Mouse (Mus musculus): ENCODE results near the gene Gprin1. TPM values are rescaled to one million over a fixed set of nuclear protein-coding genes. Genes with fewer than 3 reads are reported as not detected.

The Gprin1 gene
- total and polyA plus RNA-seq, 2 experiments from 2014 or later, result 23.0 to 170 TPM

- ATAC-seq (ENCODE audit: low FRiP score) (peak; percentile 84), DNase-seq (ENCODE audit: low spot score) (peak; percentile 97)
- TF ChIP-seq CTCF (IDR thresholded peaks at IDR 0.05), result peak; percentile 94
- Histone ChIP-seq H3K4me3 (ENCODE audit: low read depth, low read length) (peak overlapping the region; percentile 34), H3K36me3 (ENCODE audit: insufficient read depth, low read length) (peaks cover 4% of the 10 kb centered on the region; the same call in 1 of the 2 replicates), H3K27ac (ENCODE audit: low read depth, low read length) (peak overlapping the region; percentile 92), H3K4me2 (ENCODE audit: low read depth, low read length, poor library complexity, severe bottlenecking) (peak overlapping the region; percentile 62), H3K9me3 (ENCODE audit: low read length) (no peaks in the 10 kb centered on the region), H3K27me3 (ENCODE audit: insufficient read depth, low read length) (no peaks in the 10 kb centered on the region), H3K4me1 (ENCODE audit: insufficient read depth, low read length) (peaks cover 27% of the 10 kb centered on the region; the same call in 1 of the 2 replicates), H3K9ac (replicated peaks; ENCODE audit: low read length, poor library complexity, severe bottlenecking) (peak overlapping the region; percentile 48)
- WGBS, result under 1% methylated on average over 43 of the region's 43 CpGs
These were observed 8.5 kb upstream of the Gprin1 start for GRCm38 (mm10) chr13:54758045-54758755.

GRCm38 (mm10) chr13:54757093-54757830 is 7.6 kb upstream of the Gprin1 start:
- peak overlapping the region; percentile 48 for H3K9ac ChIP-seq (replicated peaks; ENCODE audit: low read length, poor library complexity, severe bottlenecking)
- H3K27ac ChIP-seq (ENCODE audit: low read depth, low read length), result peak overlapping the region; percentile 92
- ATAC-seq (ENCODE audit: low FRiP score) (peak; percentile 6; the same call in 1 of the 2 replicates), DNase-seq (ENCODE audit: low spot score) (peak; percentile 87)
- no peaks in the 10 kb centered on the region for H3K9me3 ChIP-seq (ENCODE audit: low read length)
- no peak for TF ChIP-seq CTCF (IDR thresholded peaks at IDR 0.05)
- 19% methylated on average over 10 of the region's 10 CpGs for WGBS
- peak overlapping the region; percentile 34 for H3K4me3 ChIP-seq (ENCODE audit: low read depth, low read length)
- H3K27me3 ChIP-seq (ENCODE audit: insufficient read depth, low read length), result no peaks in the 10 kb centered on the region
- H3K4me2 ChIP-seq (ENCODE audit: low read depth, low read length, poor library complexity, severe bottlenecking), result peak overlapping the region; percentile 62
- H3K36me3 ChIP-seq (ENCODE audit: insufficient read depth, low read length), result peaks cover 1% of the 10 kb centered on the region; the same call in 1 of the 2 replicates
- peaks cover 27% of the 10 kb centered on the region for H3K4me1 ChIP-seq (ENCODE audit: insufficient read depth, low read length)

GRCm38 (mm10) chr13:54756156-54756712 is 6.6 kb upstream of the Gprin1 start:
- Histone ChIP-seq H3K4me2 (ENCODE audit: low read depth, low read length, poor library complexity, severe bottlenecking) (no peak overlapping the region), H3K9ac (replicated peaks; ENCODE audit: low read length, poor library complexity, severe bottlenecking) (no peak overlapping the region), H3K36me3 (ENCODE audit: insufficient read depth, low read length) (no peaks in the 10 kb centered on the region), H3K4me1 (ENCODE audit: insufficient read depth, low read length) (peaks cover 27% of the 10 kb centered on the region), H3K9me3 (ENCODE audit: low read length) (no peaks in the 10 kb centered on the region), H3K4me3 (ENCODE audit: low read depth, low read length) (no peak overlapping the region), H3K27ac (ENCODE audit: low read depth, low read length) (no peak overlapping the region), H3K27me3 (ENCODE audit: insufficient read depth, low read length) (no peaks in the 10 kb centered on the region)
- ATAC-seq (ENCODE audit: low FRiP score) (no peak), DNase-seq (ENCODE audit: low spot score) (no peak)
- TF ChIP-seq CTCF (IDR thresholded peaks at IDR 0.05), result no peak
- WGBS, result 87% methylated on average over 8 of the region's 8 CpGs

- Histone ChIP-seq H3K4me2 (ENCODE audit: low read depth, low read length, poor library complexity, severe bottlenecking) (peak overlapping the region; percentile 22; the same call in 1 of the 2 replicates), H3K9ac (replicated peaks; ENCODE audit: low read length, poor library complexity, severe bottlenecking) (no peak overlapping the region), H3K27me3 (ENCODE audit: insufficient read depth, low read length) (no peaks in the 10 kb centered on the region), H3K9me3 (ENCODE audit: low read length) (no peaks in the 10 kb centered on the region), H3K4me3 (ENCODE audit: low read depth, low read length) (no peak overlapping the region), H3K36me3 (ENCODE audit: insufficient read depth, low read length) (no peaks in the 10 kb centered on the region), H3K27ac (ENCODE audit: low read depth, low read length) (peak overlapping the region; percentile 68), H3K4me1 (ENCODE audit: insufficient read depth, low read length) (peaks cover 27% of the 10 kb centered on the region)
- ATAC-seq (ENCODE audit: low FRiP score), result no peak
- no peak for TF ChIP-seq CTCF (IDR thresholded peaks at IDR 0.05)
- DNase-seq (ENCODE audit: low spot score), result peak; percentile 68
- WGBS, result 7% methylated on average over 9 of the region's 9 CpGs
These were observed 5.6 kb upstream of the Gprin1 start for GRCm38 (mm10) chr13:54755201-54755830.

GRCm38 (mm10) chr13:54754169-54755080 is 4.8 kb upstream of the Gprin1 start:
- Histone ChIP-seq H3K4me2 (ENCODE audit: low read depth, low read length, poor library complexity, severe bottlenecking) (no peak overlapping the region), H3K27ac (ENCODE audit: low read depth, low read length) (no peak overlapping the region), H3K27me3 (ENCODE audit: insufficient read depth, low read length) (no peaks in the 10 kb centered on the region), H3K36me3 (ENCODE audit: insufficient read depth, low read length) (no peaks in the 10 kb centered on the region), H3K9me3 (ENCODE audit: low read length) (no peaks in the 10 kb centered on the region), H3K9ac (replicated peaks; ENCODE audit: low read length, poor library complexity, severe bottlenecking) (peak overlapping the region; percentile 8; the same call in 1 of the 2 replicates), H3K4me1 (ENCODE audit: insufficient read depth, low read length) (peaks cover 26% of the 10 kb centered on the region), H3K4me3 (ENCODE audit: low read depth, low read length) (no peak overlapping the region)
- ATAC-seq (ENCODE audit: low FRiP score), result no peak
- no peak for TF ChIP-seq CTCF (IDR thresholded peaks at IDR 0.05)
- WGBS, result 33% methylated on average over 12 of the region's 12 CpGs
- DNase-seq (ENCODE audit: low spot score), result no peak

All from midbrain, postnatal 0 days (tissue).